Mouse (Mus musculus): ENCODE measurements at regions not wholly inside any gene's neighbourhood (a gene's known extent, or its start where the extent isn't known, plus 50 kb on each side); places are given as distances from the start of the nearest gene placed in this dataset.

DNA sequence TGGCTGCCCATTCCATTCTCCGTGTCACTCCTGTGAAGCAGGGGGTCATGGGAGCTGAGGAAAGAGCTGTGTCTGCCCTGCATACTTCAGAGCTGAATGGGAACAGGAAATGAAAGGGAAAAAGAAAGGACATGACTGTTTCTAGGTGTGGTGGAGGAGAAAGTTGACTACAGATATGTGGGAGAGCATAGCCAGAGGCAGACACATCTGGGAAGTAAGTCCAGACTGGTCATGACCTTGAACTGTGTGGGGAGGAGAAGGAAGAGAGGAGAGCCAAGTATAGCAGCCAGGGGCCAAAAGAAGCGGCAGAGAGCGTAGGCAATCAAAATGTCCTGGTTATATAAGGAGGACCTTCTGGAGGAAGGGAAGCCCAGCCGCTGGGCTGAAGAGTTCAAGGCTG, 68.6 kb upstream of the Kctd3 start:
- Histone ChIP-seq H3K27ac (ENCODE audit: insufficient read depth, low read depth, low read length, poor library complexity, severe bottlenecking) (no peak overlapping the region), H3K4me3 (ENCODE audit: insufficient read depth in 1 of 2, low read depth in 1 of 2, low read length in 2 of 2, poor library complexity in 1 of 2, severe bottlenecking in 1 of 2) (no peak overlapping the region), H3K36me3 (ENCODE audit: control insufficient read depth, insufficient read depth, low read length, poor library complexity, severe bottlenecking) (no peaks in the 10 kb centered on the region), H3K9me3 (ENCODE audit: control insufficient read depth, insufficient read depth, low read depth, low read length) (no peaks in the 10 kb centered on the region), H3K9ac (ENCODE audit: insufficient read depth, low read depth, low read length, poor library complexity, severe bottlenecking) (no peak overlapping the region), H3K4me1 (ENCODE audit: control insufficient read depth in 2 of 2, insufficient read depth in 2 of 2, low read length in 2 of 2, poor library complexity in 1 of 2) (no peaks in the 10 kb centered on the region)
- in situ Hi-C loops (cut with MboI; ENCODE audit: low sequenced_read_pairs in 2 of 2, unreplicated experiment in 2 of 2) = no loop called here
- no peak for TF ChIP-seq ZC3H11A (IDR thresholded peaks at IDR 0.05; ENCODE audit: borderline replicate concordance, low read depth, low read length)
- TF ChIP-seq CHD2 (IDR thresholded peaks at IDR 0.05; ENCODE audit: low read depth, low read length) = no peak
- no peak for TF ChIP-seq HCFC1 (IDR thresholded peaks at IDR 0.05; ENCODE audit: borderline replicate concordance, insufficient read depth, low read length)
- no peak for TF ChIP-seq ZNF384 (IDR thresholded peaks at IDR 0.05; ENCODE audit: low read depth, low read length)
- no peak for TF ChIP-seq MAFK (IDR thresholded peaks at IDR 0.05; ENCODE audit: insufficient read depth, low read depth, low read length)
- DNase-seq (ENCODE audit: low read depth, low spot score) = no peak

DNA sequence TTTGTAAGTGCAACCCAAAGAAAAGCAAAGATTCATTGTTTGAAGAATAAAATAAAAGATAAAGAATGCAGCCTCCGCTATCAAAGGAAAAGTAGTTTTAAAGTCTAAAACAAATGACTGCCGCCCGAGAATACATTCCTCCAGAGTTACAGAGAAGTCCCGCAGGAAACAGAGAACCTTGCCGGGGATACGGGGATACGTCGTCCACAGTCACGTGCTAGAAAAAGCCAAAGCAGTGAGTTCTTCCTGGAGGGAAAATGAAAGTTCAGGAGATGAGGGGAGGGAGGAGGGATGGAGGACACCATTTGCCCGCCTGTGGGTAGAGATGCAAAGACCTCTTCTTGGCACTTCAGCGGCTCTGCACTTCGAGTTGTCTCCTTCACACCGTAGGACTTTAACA, 68.0 kb upstream of the Kctd3 start:
- Histone ChIP-seq H3K4me3 (ENCODE audit: insufficient read depth in 1 of 2, low read depth in 1 of 2, low read length in 2 of 2, poor library complexity in 1 of 2, severe bottlenecking in 1 of 2) (no peak overlapping the region), H3K4me1 (ENCODE audit: control insufficient read depth in 2 of 2, insufficient read depth in 2 of 2, low read length in 2 of 2, poor library complexity in 1 of 2) (no peaks in the 10 kb centered on the region), H3K27ac (ENCODE audit: insufficient read depth, low read depth, low read length, poor library complexity, severe bottlenecking) (no peak overlapping the region), H3K36me3 (ENCODE audit: control insufficient read depth, insufficient read depth, low read length, poor library complexity, severe bottlenecking) (no peaks in the 10 kb centered on the region), H3K9me3 (ENCODE audit: control insufficient read depth, insufficient read depth, low read depth, low read length) (no peaks in the 10 kb centered on the region), H3K9ac (ENCODE audit: insufficient read depth, low read depth, low read length, poor library complexity, severe bottlenecking) (no peak overlapping the region)
- no peak for DNase-seq (ENCODE audit: low read depth, low spot score)
- in situ Hi-C loops (cut with MboI; ENCODE audit: low sequenced_read_pairs in 2 of 2, unreplicated experiment in 2 of 2) = no loop called here
- TF ChIP-seq ZC3H11A (IDR thresholded peaks at IDR 0.05; ENCODE audit: borderline replicate concordance, low read depth, low read length) (no peak), MAFK (IDR thresholded peaks at IDR 0.05; ENCODE audit: insufficient read depth, low read depth, low read length) (no peak), CHD2 (IDR thresholded peaks at IDR 0.05; ENCODE audit: low read depth, low read length) (no peak), HCFC1 (IDR thresholded peaks at IDR 0.05; ENCODE audit: borderline replicate concordance, insufficient read depth, low read length) (no peak), ZNF384 (IDR thresholded peaks at IDR 0.05; ENCODE audit: low read depth, low read length) (no peak)

DNA sequence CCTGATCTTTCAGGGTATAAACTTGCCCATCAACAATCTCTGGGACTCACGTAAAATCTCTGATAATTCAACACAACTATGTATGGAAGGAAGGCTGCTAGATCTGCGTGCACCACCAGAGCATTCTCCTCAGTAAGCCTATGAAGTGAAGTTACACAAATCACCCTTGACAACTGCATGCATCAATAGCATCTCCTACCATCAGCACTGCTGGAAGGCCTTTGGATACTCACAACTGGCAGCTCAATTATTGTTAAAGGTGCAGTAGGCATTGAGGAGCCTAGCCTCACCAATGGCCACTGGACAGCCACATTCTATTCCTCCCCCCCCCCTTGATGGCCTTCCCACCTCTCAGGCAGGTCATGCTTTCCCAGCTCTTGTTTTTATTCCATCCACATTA, 64.9 kb upstream of the Kctd3 start:
- Histone ChIP-seq H3K4me1 (ENCODE audit: control insufficient read depth in 2 of 2, insufficient read depth in 2 of 2, low read length in 2 of 2, poor library complexity in 1 of 2) (no peaks in the 10 kb centered on the region), H3K4me3 (ENCODE audit: insufficient read depth in 1 of 2, low read depth in 1 of 2, low read length in 2 of 2, poor library complexity in 1 of 2, severe bottlenecking in 1 of 2) (no peak overlapping the region), H3K9ac (ENCODE audit: insufficient read depth, low read depth, low read length, poor library complexity, severe bottlenecking) (no peak overlapping the region), H3K36me3 (ENCODE audit: control insufficient read depth, insufficient read depth, low read length, poor library complexity, severe bottlenecking) (no peaks in the 10 kb centered on the region), H3K27ac (ENCODE audit: insufficient read depth, low read depth, low read length, poor library complexity, severe bottlenecking) (no peak overlapping the region), H3K9me3 (ENCODE audit: control insufficient read depth, insufficient read depth, low read depth, low read length) (no peaks in the 10 kb centered on the region)
- DNase-seq (ENCODE audit: low read depth, low spot score) = no peak
- in situ Hi-C loops (cut with MboI; ENCODE audit: low sequenced_read_pairs in 2 of 2, unreplicated experiment in 2 of 2) = no loop called here
- TF ChIP-seq ZC3H11A (IDR thresholded peaks at IDR 0.05; ENCODE audit: borderline replicate concordance, low read depth, low read length) (no peak), HCFC1 (IDR thresholded peaks at IDR 0.05; ENCODE audit: borderline replicate concordance, insufficient read depth, low read length) (no peak), MAFK (IDR thresholded peaks at IDR 0.05; ENCODE audit: insufficient read depth, low read depth, low read length) (no peak), CHD2 (IDR thresholded peaks at IDR 0.05; ENCODE audit: low read depth, low read length) (no peak), ZNF384 (IDR thresholded peaks at IDR 0.05; ENCODE audit: low read depth, low read length) (no peak)

DNA sequence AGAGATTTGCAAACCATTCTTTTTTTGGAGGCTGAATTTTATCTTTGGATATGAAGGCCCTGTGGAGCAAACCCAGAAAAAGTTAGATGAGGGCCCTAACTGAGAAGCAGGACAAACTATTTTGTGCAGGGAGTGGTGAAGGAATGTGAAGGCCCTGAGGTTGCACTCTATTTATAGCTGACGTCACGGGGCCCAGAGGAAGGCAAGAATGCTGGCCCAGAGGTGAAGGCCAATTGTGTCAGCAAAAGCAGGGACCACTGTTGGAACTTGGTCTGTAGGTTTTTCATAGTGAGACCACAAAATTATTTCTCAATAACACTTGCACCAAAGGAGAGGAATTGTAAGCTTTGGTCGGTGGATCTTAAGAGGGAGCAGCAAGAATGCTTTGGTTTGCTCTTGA, 60.6 kb upstream of the Kctd3 start:
- in situ Hi-C loops (cut with MboI; ENCODE audit: low sequenced_read_pairs in 2 of 2, unreplicated experiment in 2 of 2) = no loop called here
- TF ChIP-seq ZC3H11A (IDR thresholded peaks at IDR 0.05; ENCODE audit: borderline replicate concordance, low read depth, low read length) (no peak), CHD2 (IDR thresholded peaks at IDR 0.05; ENCODE audit: low read depth, low read length) (no peak), HCFC1 (IDR thresholded peaks at IDR 0.05; ENCODE audit: borderline replicate concordance, insufficient read depth, low read length) (no peak), ZNF384 (IDR thresholded peaks at IDR 0.05; ENCODE audit: low read depth, low read length) (no peak), MAFK (IDR thresholded peaks at IDR 0.05; ENCODE audit: insufficient read depth, low read depth, low read length) (no peak)
- no peaks in the 10 kb centered on the region for H3K4me1 ChIP-seq (ENCODE audit: control insufficient read depth in 2 of 2, insufficient read depth in 2 of 2, low read length in 2 of 2, poor library complexity in 1 of 2)
- H3K4me3 ChIP-seq (ENCODE audit: insufficient read depth in 1 of 2, low read depth in 1 of 2, low read length in 2 of 2, poor library complexity in 1 of 2, severe bottlenecking in 1 of 2) = no peak overlapping the region
- H3K36me3 ChIP-seq (ENCODE audit: control insufficient read depth, insufficient read depth, low read length, poor library complexity, severe bottlenecking) = no peaks in the 10 kb centered on the region
- no peaks in the 10 kb centered on the region for H3K9me3 ChIP-seq (ENCODE audit: control insufficient read depth, insufficient read depth, low read depth, low read length)
- no peak overlapping the region for H3K9ac ChIP-seq (ENCODE audit: insufficient read depth, low read depth, low read length, poor library complexity, severe bottlenecking)
- no peak for DNase-seq (ENCODE audit: low read depth, low spot score)
- no peak overlapping the region for H3K27ac ChIP-seq (ENCODE audit: insufficient read depth, low read depth, low read length, poor library complexity, severe bottlenecking)

Measured in ES-E14 (cell line).